Mouse (Mus musculus): Measurements from ENCODE around the gene Kdm2b.

Gene Kdm2b

DNA sequence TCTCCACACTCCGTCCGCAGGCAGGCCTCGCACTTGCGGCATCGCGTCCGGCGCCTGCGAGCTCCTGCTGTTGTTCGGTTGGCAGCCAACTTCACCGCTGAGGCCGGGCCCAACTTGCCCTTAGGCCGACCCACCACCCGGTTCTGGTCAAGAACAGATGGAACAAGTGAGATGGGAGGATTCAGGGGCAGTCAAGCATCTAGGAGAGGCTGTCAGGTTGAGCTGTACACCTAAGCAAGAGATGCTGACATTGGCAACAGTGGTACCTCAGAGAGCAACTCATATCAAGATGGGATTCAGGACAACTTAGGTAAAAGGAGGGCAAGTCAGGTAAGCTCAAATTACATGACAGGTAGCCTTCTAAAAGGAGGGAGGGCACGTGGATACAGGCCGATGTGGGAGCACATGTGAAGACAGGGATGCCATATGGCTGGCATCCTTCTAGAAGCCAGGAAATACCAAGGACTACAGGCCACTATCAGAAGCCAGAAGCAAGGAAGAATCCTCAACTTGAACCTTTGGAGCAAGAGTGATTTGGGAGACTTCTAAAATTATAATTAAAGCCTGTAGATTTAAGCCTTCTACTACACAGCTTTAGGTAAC, 100.9 kb downstream of the Kdm2b start:
- DNase-seq (ENCODE audit: low spot score) = no peak

DNA sequence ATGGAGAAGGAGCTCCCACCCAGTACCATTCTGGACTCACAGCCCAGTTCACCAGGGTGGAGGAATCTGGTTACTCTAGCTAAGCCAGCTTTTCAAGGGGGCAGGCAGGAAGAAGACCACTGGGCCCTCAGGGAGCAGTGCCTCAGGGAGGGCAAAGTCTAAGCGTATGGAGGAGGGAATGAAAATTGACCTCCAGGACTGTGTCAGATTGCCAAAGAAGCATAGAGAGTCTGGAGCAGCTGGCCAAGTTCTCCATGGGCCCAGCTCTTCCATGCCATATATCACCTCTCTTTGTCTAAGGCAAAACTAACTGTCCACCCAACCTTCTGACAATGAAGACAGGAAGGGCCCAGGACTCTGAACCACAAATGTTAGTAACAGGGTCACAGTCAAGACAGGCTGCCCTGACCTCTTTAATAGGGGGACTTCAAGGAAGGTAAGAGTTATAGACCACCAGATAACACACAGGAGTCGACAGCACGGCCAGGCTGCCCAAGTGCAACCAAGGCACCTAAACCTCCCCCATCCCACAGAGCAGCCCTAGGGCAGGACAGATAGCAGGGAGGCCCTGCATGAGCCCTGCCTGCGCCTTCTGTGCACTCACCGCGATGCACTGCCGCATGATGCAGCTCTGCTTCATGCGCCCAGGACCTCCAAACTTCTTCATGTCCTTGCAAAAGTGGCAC, 101.6 kb downstream of the Kdm2b start:
- no peak for DNase-seq (ENCODE audit: low spot score)

DNA sequence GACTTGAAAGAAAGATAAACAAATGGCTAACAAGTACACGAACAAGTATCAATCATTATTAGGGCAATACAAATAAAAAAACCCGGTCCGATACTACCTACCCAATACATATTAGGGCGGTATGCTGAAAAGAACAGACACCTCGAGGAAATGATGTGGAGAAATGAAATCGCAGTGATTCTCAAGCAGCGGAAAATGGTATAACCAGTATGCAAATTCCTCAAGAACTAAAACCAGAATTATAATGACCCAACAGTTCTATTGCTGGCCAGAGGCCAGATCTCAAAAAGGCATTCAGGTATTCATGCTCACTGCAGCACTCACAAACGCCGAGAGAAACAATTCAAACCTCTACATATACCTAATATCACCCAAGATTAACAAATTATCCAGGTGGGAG, 102.6 kb downstream of the Kdm2b start:
- no peak for DNase-seq (ENCODE audit: low spot score)

DNA sequence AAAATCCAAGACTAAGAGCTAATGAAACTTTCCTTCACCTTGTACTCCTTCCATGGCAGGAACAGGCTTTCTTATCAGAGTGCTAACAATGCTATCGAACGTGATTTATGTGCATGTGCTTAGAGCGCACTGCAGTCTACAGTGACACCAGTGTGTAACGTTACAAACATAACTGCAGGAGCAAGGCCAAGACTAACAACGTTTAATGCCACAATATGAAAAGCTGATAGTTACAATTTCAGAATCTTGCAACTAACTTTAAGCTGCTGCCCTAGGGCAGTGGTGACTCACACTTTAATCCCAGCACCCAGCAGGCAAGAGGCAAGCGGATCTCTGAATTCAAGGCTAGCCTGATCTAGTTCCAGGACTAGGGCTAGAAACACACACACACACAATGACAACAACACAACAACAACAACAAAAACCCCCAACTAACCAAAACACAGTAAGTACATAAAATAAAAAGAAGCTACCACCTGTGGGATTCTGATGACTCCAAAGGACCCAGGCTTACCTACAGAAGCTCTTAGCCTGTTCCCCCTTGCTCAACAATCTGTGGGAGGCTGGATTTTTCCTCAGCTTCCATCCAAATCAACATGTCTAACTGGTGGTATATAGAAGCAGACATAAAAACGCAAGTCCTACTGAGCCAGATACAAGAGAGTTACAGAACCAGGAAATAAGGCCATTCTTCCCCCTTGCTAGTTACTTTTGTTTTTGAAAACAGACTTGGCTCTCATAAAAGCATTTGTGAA, 104.9 kb downstream of the Kdm2b start:
- DNase-seq (ENCODE audit: low spot score) = no peak

DNA sequence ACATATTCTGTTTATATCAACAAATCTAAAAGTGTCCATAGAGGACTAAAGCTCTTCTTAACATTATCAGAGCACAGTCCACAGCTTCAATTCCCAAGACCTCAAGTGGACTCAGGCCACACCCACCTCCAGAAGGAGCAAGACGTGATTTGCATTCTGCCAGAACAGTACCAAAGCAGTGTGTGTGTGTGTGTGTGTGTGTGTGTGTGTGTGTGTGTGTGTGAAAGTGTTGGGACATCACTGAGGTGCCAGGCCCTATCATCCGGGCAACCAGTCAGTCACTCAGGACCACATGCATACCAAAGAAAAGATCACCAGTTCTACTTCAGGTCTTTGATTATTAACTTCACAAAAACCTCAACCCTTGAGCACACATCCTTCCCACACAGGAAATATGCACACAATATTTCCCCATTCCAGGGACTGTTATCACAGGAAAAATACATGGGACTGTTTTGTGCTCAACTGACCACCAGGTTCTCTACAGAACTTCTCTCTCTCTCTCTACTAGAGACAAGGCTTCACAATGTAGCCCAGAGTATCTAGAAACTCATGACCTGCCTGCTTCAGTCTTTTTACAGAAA, 105.9 kb downstream of the Kdm2b start:
- DNase-seq (ENCODE audit: low spot score) = no peak

DNA sequence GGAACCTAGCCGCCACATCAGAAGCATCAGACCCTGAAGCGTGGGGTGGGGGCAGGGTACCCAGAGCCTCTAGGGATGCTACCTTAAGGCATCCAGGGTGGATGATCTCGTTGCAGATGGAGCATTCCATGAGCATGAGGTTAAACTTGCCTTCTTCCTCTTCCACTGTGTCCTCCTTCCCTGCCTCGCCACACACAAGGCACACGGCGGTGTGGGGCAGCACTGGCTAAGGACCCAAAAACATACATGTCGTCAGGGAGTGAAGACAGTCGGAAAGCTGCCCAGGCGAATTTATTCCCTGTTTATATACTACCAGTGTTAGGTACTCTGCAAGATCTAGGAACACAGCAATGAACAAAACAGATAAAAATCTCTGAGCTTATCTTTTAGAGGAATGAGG, 106.4 kb downstream of the Kdm2b start:
- DNase-seq (ENCODE audit: low spot score) = no peak

DNA sequence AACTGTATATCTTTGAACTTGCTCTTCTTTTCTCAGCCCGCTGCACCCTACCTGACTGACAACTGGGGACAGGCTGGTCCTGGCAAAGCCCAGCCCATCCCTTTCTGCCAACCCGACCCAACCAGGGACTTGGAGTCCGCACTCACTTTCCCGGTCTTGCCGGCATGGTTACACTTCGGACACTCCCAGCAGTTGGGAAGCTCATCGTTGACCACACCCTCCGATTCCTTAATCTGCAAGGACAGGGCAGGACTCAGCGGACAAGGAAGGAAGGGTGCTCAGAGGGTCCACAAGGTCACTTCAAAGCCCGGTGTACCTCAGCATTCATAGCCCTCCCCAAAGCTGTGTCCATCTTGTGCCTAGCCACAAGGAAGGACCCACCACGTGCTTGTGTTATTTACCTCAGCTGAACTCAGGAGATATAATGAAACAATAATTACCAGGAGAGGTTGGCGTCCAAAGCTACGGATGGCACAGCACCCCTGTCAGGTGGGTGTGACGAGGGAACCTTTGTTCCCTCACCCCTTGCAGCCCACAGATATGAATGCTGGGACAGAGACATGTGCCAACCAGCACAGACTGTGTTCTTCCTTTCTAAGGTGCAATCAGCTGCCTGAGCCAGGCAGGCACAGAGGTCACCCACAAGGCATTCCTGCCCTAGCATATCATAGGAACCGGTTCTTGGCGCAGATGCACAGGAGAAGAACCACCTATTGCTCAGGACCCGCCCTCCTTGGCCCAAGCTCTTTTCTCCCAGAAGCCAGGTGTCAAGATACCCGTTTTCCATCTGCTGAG, 107.2 kb downstream of the Kdm2b start:
- no peak for DNase-seq (ENCODE audit: low spot score)

DNA sequence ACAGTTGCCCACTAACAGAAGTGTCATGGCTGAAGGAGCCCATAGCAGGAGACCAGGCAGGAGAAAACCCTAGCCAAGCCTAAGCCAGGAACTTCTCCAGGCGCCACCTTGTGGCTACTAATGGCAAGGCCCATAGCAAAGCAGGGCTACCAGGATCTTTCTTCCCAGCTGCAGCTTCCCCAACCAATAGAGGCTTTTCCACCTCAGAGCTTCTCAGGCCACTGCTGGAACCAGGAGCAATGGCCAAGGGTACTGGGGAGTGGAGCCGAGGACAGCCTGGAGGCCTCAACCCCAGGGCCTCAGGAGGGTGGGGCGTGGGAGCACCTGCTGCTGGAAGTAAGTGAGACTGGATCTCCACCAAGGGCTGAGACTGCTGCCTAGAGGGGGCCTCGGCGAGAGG, 108.3 kb downstream of the Kdm2b start:
- peak; percentile 57 for DNase-seq (ENCODE audit: low spot score)

DNA sequence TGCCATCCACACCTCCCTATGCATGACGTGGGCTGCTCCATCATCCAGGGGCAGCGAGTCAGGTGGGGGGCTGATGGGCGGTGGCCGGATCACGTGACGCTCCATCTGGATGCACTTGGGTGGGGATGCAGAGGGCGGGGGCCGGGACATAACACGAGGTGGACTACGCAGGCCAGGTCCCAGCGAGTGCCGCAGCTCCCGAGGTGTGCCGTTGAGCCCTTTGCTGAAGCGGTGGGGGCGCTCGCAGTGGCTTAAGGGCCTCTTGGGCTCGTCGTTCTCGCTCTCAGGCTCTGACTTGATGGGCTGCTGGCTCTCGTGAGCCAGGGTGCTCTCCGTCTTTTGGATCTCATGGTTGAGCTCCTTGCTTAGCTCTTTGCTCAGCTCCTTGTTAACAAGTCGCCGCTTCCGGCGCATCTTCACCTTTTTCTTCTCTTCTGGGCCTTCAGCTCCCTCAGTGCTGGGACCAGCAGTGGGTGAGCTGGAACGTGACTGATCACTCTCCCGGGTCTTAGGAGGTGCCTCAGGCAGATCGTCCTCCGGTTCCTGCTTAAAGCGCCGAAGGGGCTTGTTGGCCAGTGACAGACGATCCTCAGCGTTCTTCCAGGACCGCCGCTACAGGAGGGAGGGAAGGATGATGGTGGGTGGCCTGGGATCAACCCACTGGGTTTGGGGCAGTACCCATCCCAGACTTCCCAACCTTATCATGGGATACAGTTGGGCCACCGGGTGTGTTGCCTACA, 109.2 kb downstream of the Kdm2b start:
- no peak for DNase-seq (ENCODE audit: low spot score)

DNA sequence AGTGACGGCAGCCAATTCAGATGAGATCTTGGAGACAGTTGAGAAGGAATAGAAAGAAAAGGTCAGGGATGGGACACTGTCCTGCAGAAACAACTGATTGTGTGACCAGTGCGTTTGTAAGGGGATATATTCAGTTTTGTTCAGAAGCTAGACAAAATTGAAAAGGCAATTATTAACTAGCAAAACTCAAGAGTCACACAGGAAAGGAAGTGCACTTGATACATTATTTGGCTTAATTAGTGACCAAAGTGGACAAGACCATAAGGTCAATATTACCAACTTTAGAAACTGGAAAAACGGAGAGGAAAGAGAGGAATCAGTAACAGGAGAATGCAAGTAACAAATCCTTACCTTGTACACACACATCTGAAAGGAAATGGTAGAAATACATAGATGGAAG, 113.0 kb downstream of the Kdm2b start:
- no peak for DNase-seq (ENCODE audit: low spot score)

DNA sequence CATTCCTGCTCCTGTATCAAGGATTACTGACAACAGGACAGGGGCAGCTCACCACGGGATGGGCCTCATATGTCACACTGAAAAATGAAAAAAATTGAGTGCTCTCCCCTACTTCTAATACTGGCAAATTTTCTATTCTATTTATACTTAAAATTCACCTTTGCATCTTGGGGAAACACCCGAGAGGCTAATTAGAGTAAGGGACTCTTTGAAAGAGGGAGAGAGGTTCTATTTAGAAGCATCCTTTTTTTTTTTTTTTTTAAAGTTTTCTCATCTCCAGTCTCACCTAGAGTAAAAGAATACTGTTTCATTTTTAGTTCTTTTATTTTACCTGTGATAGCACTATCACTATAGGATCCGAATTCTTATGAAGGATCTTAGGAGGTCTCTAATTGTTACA, 115.3 kb downstream of the Kdm2b start:
- no peak for DNase-seq (ENCODE audit: low spot score)

DNA sequence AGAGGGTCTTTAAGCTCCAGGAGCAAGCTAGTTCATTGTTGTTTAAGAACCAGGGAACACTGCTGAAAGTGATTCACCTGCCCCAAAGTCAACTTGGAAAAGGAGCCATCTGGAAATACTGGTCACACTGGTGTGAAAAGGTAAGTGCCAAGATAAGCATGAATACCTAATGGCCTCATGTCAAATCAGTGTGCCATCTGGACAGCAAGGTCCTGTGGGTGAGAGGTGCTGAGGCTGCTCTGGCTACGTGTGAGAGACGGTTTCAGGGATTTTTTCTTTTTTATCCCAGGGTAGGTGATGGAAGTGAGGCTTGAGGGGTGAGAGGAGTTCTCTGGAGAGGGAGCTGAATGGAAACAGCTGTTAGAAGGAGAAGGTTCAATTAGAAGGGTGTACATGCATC, 116.0 kb downstream of the Kdm2b start:
- no peak for DNase-seq (ENCODE audit: low spot score)

DNA sequence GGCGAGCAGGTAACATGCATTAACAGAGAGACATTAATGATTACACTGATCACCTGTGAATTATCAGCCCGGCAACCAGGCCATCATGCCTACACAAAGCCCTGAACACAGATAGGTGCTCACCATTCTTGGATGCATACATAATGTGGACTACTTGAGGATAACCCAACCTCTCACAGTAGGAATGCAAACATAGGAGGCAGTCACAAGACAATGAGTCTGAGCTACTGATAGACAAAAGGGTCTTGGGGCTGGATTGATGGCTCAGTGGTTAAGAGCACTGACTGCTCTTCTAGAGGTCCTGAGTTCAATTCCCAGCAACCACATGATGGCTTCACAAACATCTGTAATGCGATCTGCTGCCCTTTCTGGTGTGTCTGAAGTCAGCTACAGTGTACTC, 117.0 kb downstream of the Kdm2b start:
- no peak for DNase-seq (ENCODE audit: low spot score)

DNA sequence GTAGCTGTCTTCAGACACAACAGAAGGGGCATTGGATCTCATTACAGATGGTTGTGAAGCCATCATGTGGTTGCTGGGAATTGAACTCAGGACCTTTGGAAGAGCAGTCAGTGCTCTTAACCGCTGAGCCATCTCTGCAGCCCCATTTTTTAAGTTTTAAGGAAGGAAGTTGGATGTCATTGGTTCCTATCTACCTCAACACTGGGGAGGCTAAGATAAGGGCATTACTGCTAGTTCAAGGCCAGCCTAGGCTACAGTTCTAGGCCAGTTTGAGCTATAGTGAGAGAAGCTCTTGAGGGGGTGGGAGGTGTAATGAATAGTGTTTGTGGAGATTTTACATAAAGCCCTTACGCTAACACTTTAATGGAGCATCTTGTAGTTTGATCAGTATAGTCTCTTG, 126.6 kb downstream of the Kdm2b start:
- no peak for DNase-seq (ENCODE audit: low spot score)

DNA sequence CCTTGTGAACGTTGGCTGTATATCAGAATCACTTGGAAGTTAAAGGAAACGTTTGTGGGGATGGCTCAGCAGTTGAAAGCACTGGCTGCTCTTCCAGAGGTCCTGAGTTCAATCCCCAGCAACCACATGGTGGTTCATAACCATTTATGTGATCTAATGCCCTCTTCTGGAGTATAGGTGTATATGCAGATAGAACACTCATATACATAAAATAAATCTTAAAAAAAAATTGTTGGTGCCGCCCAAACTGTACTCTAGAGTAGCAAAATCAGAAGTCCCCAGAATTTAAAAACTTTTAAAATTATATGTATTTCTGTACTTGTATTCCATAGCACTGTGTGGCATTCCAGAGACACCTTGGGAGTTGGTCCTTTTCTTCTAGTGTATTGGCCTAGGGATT, 133.8 kb downstream of the Kdm2b start:
- no peak for DNase-seq (ENCODE audit: low spot score)

DNA sequence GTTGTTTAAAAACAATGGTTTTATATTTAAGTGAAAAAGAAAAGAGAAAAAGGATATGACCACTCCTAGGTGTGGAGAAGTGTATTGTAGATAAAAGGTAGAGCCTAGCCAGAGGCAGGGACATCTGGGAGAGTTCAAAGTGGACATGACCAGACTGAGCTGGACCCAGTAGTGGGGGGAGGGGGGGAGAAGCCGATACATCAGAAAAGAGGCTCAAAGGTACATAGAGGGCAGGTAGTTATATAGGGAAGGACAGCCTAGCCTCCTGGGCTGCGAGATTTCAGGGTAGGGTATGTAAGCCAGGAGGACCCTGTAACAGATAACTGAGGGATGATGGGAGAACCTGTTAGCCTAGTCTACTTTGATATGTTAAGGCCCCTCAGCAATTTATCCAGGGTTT, 137.0 kb downstream of the Kdm2b start:
- DNase-seq (ENCODE audit: low spot score) = no peak

DNA sequence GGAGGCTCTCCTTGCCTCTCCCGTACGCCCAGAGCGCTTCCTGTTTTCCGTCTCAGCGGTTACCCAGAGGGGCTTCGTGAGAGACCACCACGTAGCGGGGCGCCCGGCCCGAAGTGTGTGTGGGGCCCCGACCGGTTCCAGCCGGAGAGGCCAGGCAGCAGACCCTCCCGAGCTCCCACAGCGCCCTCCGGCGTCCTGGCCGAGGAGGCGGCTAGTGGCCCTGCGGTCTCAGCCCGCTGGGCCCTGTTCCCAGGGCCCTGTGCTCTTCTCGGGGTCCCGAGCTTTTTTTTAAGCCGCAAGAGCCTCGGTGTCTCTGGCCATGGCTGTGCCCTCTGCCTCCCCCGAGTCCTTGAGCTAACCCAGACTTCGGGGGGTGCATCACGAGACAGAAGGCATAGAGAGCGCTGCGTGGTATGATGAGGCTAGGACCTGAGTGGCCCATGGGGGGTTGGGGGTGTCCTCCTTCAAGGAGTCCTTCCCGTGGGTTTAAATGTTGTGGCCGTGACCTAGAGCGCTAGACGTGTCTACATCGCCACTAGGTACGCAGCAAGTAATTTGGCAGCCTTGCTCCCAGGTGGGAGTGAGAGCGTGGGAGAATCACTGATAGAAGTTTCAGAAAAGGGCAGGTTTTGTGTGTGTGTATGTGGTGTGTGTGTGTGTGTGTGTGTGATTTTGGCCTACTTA, 139.2 kb downstream of the Kdm2b start:
- peak; percentile 45 for DNase-seq (ENCODE audit: low spot score)

DNA sequence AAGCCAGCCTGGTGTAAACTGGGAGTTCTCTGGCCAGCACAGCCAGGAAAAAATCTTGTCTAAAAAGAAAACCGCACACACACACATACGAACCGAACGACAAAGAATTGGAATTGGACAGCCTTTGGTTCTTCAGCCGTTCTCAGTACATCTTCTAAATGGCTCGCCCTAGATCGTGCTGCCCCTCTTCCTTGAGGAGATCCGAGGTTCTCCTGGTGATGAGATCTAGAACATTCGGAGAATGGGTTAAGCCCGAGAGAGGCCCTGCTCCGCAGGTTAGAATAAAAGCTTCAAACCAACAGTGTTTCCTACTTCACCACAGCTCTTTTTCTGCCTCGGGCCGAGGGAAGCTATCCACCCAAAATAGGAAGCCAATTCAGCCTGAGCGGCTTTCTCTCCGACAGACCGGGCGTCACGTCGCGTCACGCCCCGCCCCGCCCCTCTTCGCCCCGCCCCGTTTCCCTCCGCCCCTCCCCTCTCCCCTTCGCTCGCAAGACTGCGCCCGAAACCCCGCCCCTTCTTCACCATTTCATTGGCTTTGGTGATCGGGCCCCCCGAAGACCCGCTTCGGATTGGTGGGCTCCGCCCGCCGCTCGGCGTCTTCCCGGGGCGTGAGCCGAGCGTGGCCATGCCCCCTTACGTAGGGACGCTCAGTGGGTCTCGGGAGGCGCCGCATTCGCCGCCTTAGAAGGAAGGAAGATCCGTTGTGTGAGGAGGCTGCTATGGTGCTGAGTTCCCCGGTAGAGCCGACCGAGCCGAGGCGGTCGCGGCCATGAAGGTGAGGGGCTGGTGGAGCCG, 139.9 kb downstream of the Kdm2b start, which contains the start of gene Rnf34:
TSS of gene Rnf34 (plus strand) at position 528 of the 798 bp plus-strand sequence.
- DNase-seq (ENCODE audit: low spot score) = peak; percentile 97

DNA sequence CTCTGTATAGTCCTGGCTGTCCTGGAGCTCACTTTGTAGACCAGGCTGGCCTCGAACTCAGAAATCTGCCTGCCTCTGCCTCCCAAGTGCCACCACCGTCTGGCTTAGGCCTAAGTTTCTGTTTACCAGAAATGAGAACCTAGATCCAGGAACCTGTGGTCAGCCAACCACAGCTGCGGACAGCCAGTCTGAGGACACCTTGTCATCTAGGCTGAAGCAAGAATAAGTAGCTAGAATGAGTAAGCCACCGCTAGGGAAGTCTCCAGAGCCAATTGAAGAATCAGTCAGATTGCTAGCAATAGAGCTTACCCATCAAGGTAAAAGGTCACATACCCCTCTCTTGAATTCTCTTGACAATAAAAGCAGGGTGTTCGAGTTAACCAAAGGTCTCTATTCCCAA, 145.8 kb downstream of the Kdm2b start:
- no peak for DNase-seq (ENCODE audit: low spot score)

DNA sequence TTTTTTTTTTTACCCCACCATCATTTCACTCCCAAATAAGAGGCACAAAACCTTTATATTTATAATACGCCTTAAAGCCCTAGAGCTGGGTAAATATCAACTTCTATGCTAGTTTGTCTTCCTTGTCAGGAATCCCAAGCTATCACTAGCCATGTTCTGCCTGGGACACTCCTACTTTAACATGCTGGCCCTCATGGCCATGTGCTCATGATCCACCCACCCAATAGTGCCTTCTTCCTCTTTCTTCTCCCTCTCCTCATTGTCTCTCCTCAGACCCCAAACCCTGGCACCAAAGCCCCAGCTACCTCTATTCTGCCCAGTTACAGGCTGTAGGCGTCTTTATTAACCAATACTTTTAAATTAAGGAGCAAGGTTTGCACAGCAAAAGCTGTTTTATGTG, 148.5 kb downstream of the Kdm2b start:
- no peak for DNase-seq (ENCODE audit: low spot score)

Data from c-Kit-positive CD71-positive TER-119-positive erythroid progenitor cells, embryonic 14.5 days (primary cell).